Mouse (Mus musculus) limb, embryonic 14.5 days (tissue): Measurements from ENCODE around the gene Krt76. TPM values are rescaled to one million over a fixed set of nuclear protein-coding genes. Genes with fewer than 3 reads are reported as not detected.

Source experiments
- ATAC-seq: fragments of 200-750 bp; cut with Nextera tagmentation; 2 replicates; pipeline ENCODE4 v1.8.0; 2017; ENCODE audit warnings: low read depth, moderate number of reproducible peaks, moderate TSS enrichment; ENCODE audit not compliant: low FRiP score
- DNase-seq: peaks from one replicate; pipeline ENCODE4 v3.0.0-alpha.2; 2015; ENCODE audit warnings: low spot score
- H3K27ac ChIP-seq: fragments of 300-500 bp; sonication (generic); replicated peaks from 2 replicates; pipeline ENCODE4 v1.5.1; 2014; ENCODE audit warnings: low read depth, mild to moderate bottlenecking, low read length, moderate library complexity, mixed read lengths
- H3K27me3 ChIP-seq: fragments of 300-500 bp; sonication (generic); 2 replicates; pipeline ENCODE4 v1.6.1; 2014; ENCODE audit warnings: low read length, mixed read lengths; ENCODE audit not compliant: control insufficient read depth, insufficient read depth
- H3K36me3 ChIP-seq: fragments of 300-500 bp; sonication (generic); 2 replicates; pipeline ENCODE4 v1.6.1; 2014; ENCODE audit warnings: mild to moderate bottlenecking, low read length, moderate library complexity, mixed read lengths; ENCODE audit not compliant: control insufficient read depth, insufficient read depth
- H3K4me1 ChIP-seq: fragments of 300-500 bp; sonication (generic); 2 replicates; pipeline ENCODE4 v1.6.1; 2014; ENCODE audit warnings: antibody characterized with exemption, low read length, mixed read lengths; ENCODE audit not compliant: control insufficient read depth, insufficient read depth
- H3K4me2 ChIP-seq: fragments of 300-500 bp; sonication (generic); replicated peaks from 2 replicates; pipeline ENCODE4 v1.6.1; 2014; ENCODE audit warnings: low read depth, mild to moderate bottlenecking, low read length, moderate library complexity; ENCODE audit not compliant: severe bottlenecking
- H3K4me3 ChIP-seq: fragments of 300-500 bp; sonication (generic); replicated peaks from 2 replicates; pipeline ENCODE4 v1.5.1; 2014; ENCODE audit warnings: low read length
- H3K9ac ChIP-seq: fragments of 300-500 bp; sonication (generic); 2 replicates; pipeline ENCODE4 v1.6.1; 2014; ENCODE audit warnings: mild to moderate bottlenecking, low read depth, low read length, moderate library complexity; ENCODE audit not compliant: severe bottlenecking
- H3K9me3 ChIP-seq: fragments of 300-500 bp; sonication (generic); 2 replicates; pipeline ENCODE4 v1.6.1; 2016; ENCODE audit warnings: low read length; ENCODE audit not compliant: control insufficient read depth
- POLR2A ChIP-seq: fragments of 200-500 bp; IDR thresholded peaks from 2 replicates; pipeline ENCODE4 v1.8.0; 2012; ENCODE audit warnings: inconsistent platforms, mild to moderate bottlenecking, moderate library complexity, borderline replicate concordance; ENCODE audit not compliant: insufficient read depth, insufficient read length; ENCODE audit errors: extremely low read depth
- WGBS: fragments of 180-500 bp; shearing (Covaris S2); extraction: QIAGEN DNeasy Blood & Tissue Kit; methylation state at CpG from one replicate; pipeline ENCODE4 v1.1.7; 2014; 5-methylcytosine and 5-hydroxymethylcytosine counted together
- microRNA-seq: library from miRNA; unstranded; fragments of <30 nt; microRNA quantifications from one replicate; pipeline ENCODE4, GENCODE M21; 2016
- polyA plus RNA-seq, 2 experiments: library from polyadenylated mRNA; depleted of rRNA in 1 of 2; stranded (reverse) in 1 of 2; unstranded in 1 of 2; fragments of >200 nt; fragmentation: Nextera tagmentation in 1 of 2; extraction: Ambion mirVana in 1 of 2; gene quantifications; 2 replicates each; pipeline versions ENCODE4 v1.2.1 to v1.2.3; 2012 to 2014

Krt76 gene
- polyA plus RNA-seq, 2 experiments, result not detected

DNA sequence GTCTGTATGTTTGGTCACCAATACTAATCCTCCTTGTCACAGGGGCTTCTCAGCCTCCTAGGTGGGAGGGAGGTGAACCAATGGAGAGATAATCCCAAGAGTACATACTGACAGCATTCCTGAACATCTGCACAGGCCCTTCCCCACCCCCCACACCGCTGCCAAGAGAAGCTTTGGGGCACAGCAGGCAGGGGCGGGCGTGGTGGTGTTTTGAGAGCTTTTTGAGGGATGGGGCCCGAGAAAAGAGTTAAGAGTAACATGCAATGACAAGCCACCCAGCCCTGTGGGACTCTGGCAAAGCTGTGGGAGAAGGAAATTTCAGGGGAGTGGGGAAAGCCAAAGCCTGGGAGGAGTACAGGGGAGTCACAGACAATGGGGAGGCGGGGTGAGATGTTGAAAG, 38.4 kb downstream of the Krt76 start:
- Histone ChIP-seq H3K9ac (no peak overlapping the region), H3K9me3 (no peaks in the 10 kb centered on the region), H3K4me3 (no peak overlapping the region), H3K27ac (no peak overlapping the region), H3K36me3 (no peaks in the 10 kb centered on the region), H3K4me1 (no peaks in the 10 kb centered on the region), H3K27me3 (peaks cover 29% of the 10 kb centered on the region), H3K4me2 (no peak overlapping the region)
- no peak for DNase-seq
- TF ChIP-seq POLR2A, result no peak
- no peak for ATAC-seq
- WGBS, result 19% methylated on average over 5 of the region's 5 CpGs

GRCm38 (mm10) chr15:101852571-101852970, 40.1 kb downstream of the Krt76 start:
- peaks cover 14% of the 10 kb centered on the region for H3K27me3 ChIP-seq
- no peaks in the 10 kb centered on the region for H3K4me1 ChIP-seq
- ATAC-seq (no peak), DNase-seq (no peak)
- H3K4me3 ChIP-seq, result no peak overlapping the region
- H3K27ac ChIP-seq, result no peak overlapping the region
- no peak overlapping the region for H3K9ac ChIP-seq
- WGBS, result 30% methylated on average over 5 of the region's 5 CpGs
- no peak for TF ChIP-seq POLR2A
- H3K36me3 ChIP-seq, result no peaks in the 10 kb centered on the region
- no peak overlapping the region for H3K4me2 ChIP-seq
- no peaks in the 10 kb centered on the region for H3K9me3 ChIP-seq

- WGBS, result 44% methylated on average over 6 of the region's 6 CpGs
- H3K9me3 ChIP-seq, result no peaks in the 10 kb centered on the region
- no peak within 1 kb of the TSS for H3K27ac ChIP-seq
- H3K4me1 ChIP-seq, result no peaks in the 10 kb centered on the region
- no peak for ATAC-seq
- H3K36me3 ChIP-seq, result no peaks in the 10 kb centered on the region
- no peak within 1 kb of the TSS for H3K4me3 ChIP-seq
- no peak within 1 kb of the TSS for H3K9ac ChIP-seq
- no peak within 1 kb of the TSS for H3K4me2 ChIP-seq
- DNase-seq, result no peak
- no peak for TF ChIP-seq POLR2A
- peaks cover 10% of the 10 kb centered on the region for H3K27me3 ChIP-seq
These were observed 42.0 kb downstream of the Krt76 start, which contains the start of gene Krt1 for GRCm38 (mm10) chr15:101850694-101851093. Gene Krt1 (minus strand): TSS chr15:101850794.

GRCm38 (mm10) chr15:101845971-101846403, 46.7 kb downstream of the Krt76 start:
- 0 out of 2 replicates have a peak, but pooled peaks cover 3% of the 10 kb centered on the region for H3K4me1 ChIP-seq
- H3K4me2 ChIP-seq, result peak overlapping the region; percentile 91
- ATAC-seq (no peak), DNase-seq (no peak)
- H3K9me3 ChIP-seq, result no peaks in the 10 kb centered on the region
- H3K4me3 ChIP-seq, result peak overlapping the region; percentile 49
- H3K36me3 ChIP-seq, result no peaks in the 10 kb centered on the region
- peak overlapping the region; percentile 67 for H3K9ac ChIP-seq
- under 1% methylated on average over 32 of the region's 37 CpGs for WGBS
- TF ChIP-seq POLR2A, result no peak
- H3K27me3 ChIP-seq, result 0 out of 2 replicates have a peak, but pooled peaks cover 14% of the 10 kb centered on the region
- H3K27ac ChIP-seq, result no peak overlapping the region

GRCm38 (mm10) chr15:101843192-101843591, 49.5 kb downstream of the Krt76 start:
- TF ChIP-seq POLR2A, result no peak
- WGBS, result 51% methylated on average over 9 of the region's 9 CpGs
- Histone ChIP-seq H3K4me2 (no peak overlapping the region), H3K4me1 (0 out of 2 replicates have a peak, but pooled peaks cover 3% of the 10 kb centered on the region), H3K4me3 (no peak overlapping the region), H3K9me3 (no peaks in the 10 kb centered on the region), H3K36me3 (no peaks in the 10 kb centered on the region), H3K27ac (no peak overlapping the region), H3K9ac (no peak overlapping the region), H3K27me3 (0 out of 2 replicates have a peak, but pooled peaks cover 14% of the 10 kb centered on the region)
- DNase-seq (peak; percentile 35), ATAC-seq (no peak)

DNA sequence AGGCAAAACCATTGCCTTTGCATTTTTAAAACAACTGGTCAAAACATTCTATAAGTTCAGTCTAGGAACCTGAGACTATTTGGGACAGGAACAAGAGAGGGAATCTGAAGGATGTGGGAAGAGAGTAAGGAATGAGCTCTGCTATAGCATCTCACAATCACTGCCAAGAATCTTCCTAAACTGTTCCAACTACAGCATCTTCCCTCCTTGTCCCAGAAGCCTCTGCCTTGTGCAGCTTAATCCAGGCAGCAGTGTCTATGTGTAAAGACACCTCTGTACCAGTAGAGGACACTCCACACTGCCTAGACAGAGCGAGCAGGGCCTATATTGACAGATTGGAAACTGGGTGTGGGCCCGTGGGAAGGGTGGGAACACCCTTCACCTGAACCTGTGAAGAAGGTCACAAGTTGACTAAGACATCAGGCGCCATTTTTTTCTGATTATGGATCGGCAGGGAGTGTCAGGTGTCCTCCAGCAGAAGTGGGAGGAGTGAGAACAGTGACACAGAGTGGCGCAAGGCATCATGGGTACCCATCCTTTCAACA, 57.9 kb downstream of the Krt76 start:
- no peaks in the 10 kb centered on the region for H3K27me3 ChIP-seq
- TF ChIP-seq POLR2A, result no peak
- no peak overlapping the region for H3K9ac ChIP-seq
- ATAC-seq (no peak), DNase-seq (no peak)
- H3K9me3 ChIP-seq, result no peaks in the 10 kb centered on the region
- no peak overlapping the region for H3K4me3 ChIP-seq
- H3K27ac ChIP-seq, result no peak overlapping the region
- H3K36me3 ChIP-seq, result no peaks in the 10 kb centered on the region
- 63% methylated on average over 5 of the region's 5 CpGs for WGBS
- no peaks in the 10 kb centered on the region for H3K4me1 ChIP-seq
- H3K4me2 ChIP-seq, result no peak overlapping the region

Small RNA genes within 50 kb of the gene (microRNA-seq; reads per million reads assigned to microRNA genes)
- gene Gm44356, result not detected

Other genes with a start within 250 kb of the Krt76 start
- gene Gm5478, start 245.5 kb downstream of the Krt76 start, polyA plus RNA-seq (2012; rRNA removed), result not detected in 2 replicates
- not detected in 2 replicates for gene Gm5478, start 245.5 kb downstream of the Krt76 start, polyA plus RNA-seq (2014; fragmentation: Nextera tagmentation; extraction: Ambion mirVana)
- gene Krt6b, start 212.6 kb downstream of the Krt76 start, polyA plus RNA-seq (2012; rRNA removed), result not detected in 2 replicates
- gene Krt6b, start 212.6 kb downstream of the Krt76 start, polyA plus RNA-seq (2014; fragmentation: Nextera tagmentation; extraction: Ambion mirVana), result not detected in 2 replicates
- 5.0 and 8.0 TPM in 2 replicates for gene Krt6a, start 198.6 kb downstream of the Krt76 start, polyA plus RNA-seq (2012; rRNA removed)
- 14.0 and 26.5 TPM in 2 replicates for gene Krt6a, start 198.6 kb downstream of the Krt76 start, polyA plus RNA-seq (2014; fragmentation: Nextera tagmentation; extraction: Ambion mirVana)
- 322 and 422 TPM in 2 replicates for gene Krt5, start 180.0 kb downstream of the Krt76 start, polyA plus RNA-seq (2012; rRNA removed)
- 204 and 215 TPM in 2 replicates for gene Krt5, start 180.0 kb downstream of the Krt76 start, polyA plus RNA-seq (2014; fragmentation: Nextera tagmentation; extraction: Ambion mirVana)
- 0.03 and 0.04 TPM in 2 replicates for gene Krt71, start 149.8 kb downstream of the Krt76 start, polyA plus RNA-seq (2012; rRNA removed)
- gene Krt71, start 149.8 kb downstream of the Krt76 start, polyA plus RNA-seq (2014; fragmentation: Nextera tagmentation; extraction: Ambion mirVana), result not detected in 2 replicates
- 0.15 and 0.36 TPM in 2 replicates for gene Krt72, start 106.5 kb downstream of the Krt76 start, polyA plus RNA-seq (2012; rRNA removed)
- gene Krt72, start 106.5 kb downstream of the Krt76 start, polyA plus RNA-seq (2014; fragmentation: Nextera tagmentation; extraction: Ambion mirVana), result 0.40 and 1.0 TPM in 2 replicates
- gene Krt73, start 90.6 kb downstream of the Krt76 start, polyA plus RNA-seq (2012; rRNA removed), result 0.03 and 0.04 TPM in 2 replicates
- not detected in 2 replicates for gene Krt73, start 90.6 kb downstream of the Krt76 start, polyA plus RNA-seq (2014; fragmentation: Nextera tagmentation; extraction: Ambion mirVana)
- gene Krt2, start 74.8 kb downstream of the Krt76 start, polyA plus RNA-seq (2012; rRNA removed), result 0.37 and 0.45 TPM in 2 replicates
- gene Krt2, start 74.8 kb downstream of the Krt76 start, polyA plus RNA-seq (2014; fragmentation: Nextera tagmentation; extraction: Ambion mirVana), result 0.34 and 0.46 TPM in 2 replicates
- 149 and 235 TPM in 2 replicates for gene Krt1, start 42.1 kb downstream of the Krt76 start, polyA plus RNA-seq (2012; rRNA removed)
- gene Krt1, start 42.1 kb downstream of the Krt76 start, polyA plus RNA-seq (2014; fragmentation: Nextera tagmentation; extraction: Ambion mirVana), result 167 and 206 TPM in 2 replicates
- gene Krt77, start 23.2 kb downstream of the Krt76 start, polyA plus RNA-seq (2012; rRNA removed), result 10.0 and 19.9 TPM in 2 replicates
- 16.4 and 32.8 TPM in 2 replicates for gene Krt77, start 23.2 kb downstream of the Krt76 start, polyA plus RNA-seq (2014; fragmentation: Nextera tagmentation; extraction: Ambion mirVana)
- gene Krt4, start 31.8 kb upstream of the Krt76 start, polyA plus RNA-seq (2012; rRNA removed), result 27.0 and 51.0 TPM in 2 replicates
- 180 and 268 TPM in 2 replicates for gene Krt4, start 31.8 kb upstream of the Krt76 start, polyA plus RNA-seq (2014; fragmentation: Nextera tagmentation; extraction: Ambion mirVana)
- 0.18 and 0.23 TPM in 2 replicates for gene Krt79, start 47.4 kb upstream of the Krt76 start, polyA plus RNA-seq (2012; rRNA removed)
- gene Krt79, start 47.4 kb upstream of the Krt76 start, polyA plus RNA-seq (2014; fragmentation: Nextera tagmentation; extraction: Ambion mirVana), result 0.29 and 0.51 TPM in 2 replicates
- 0.04 and 0.09 TPM in 2 replicates for gene Krt78, start 61.4 kb upstream of the Krt76 start, polyA plus RNA-seq (2012; rRNA removed)
- 0.08 and 0.22 TPM in 2 replicates for gene Krt78, start 61.4 kb upstream of the Krt76 start, polyA plus RNA-seq (2014; fragmentation: Nextera tagmentation; extraction: Ambion mirVana)
- 3.7 and 7.9 TPM in 2 replicates for gene Krt8, start 111.6 kb upstream of the Krt76 start, polyA plus RNA-seq (2012; rRNA removed)
- gene Krt8, start 111.6 kb upstream of the Krt76 start, polyA plus RNA-seq (2014; fragmentation: Nextera tagmentation; extraction: Ambion mirVana), result 13.2 and 19.8 TPM in 2 replicates
- gene Krt18, start 135.3 kb upstream of the Krt76 start, polyA plus RNA-seq (2012; rRNA removed), result 5.9 and 7.6 TPM in 2 replicates
- 16.4 and 22.3 TPM in 2 replicates for gene Krt18, start 135.3 kb upstream of the Krt76 start, polyA plus RNA-seq (2014; fragmentation: Nextera tagmentation; extraction: Ambion mirVana)
- 165 and 199 TPM in 2 replicates for gene Eif4b, start 180.9 kb upstream of the Krt76 start, polyA plus RNA-seq (2012; rRNA removed)
- gene Eif4b, start 180.9 kb upstream of the Krt76 start, polyA plus RNA-seq (2014; fragmentation: Nextera tagmentation; extraction: Ambion mirVana), result 133 and 134 TPM in 2 replicates
- gene Tns2, start 207.5 kb upstream of the Krt76 start, polyA plus RNA-seq (2012; rRNA removed), result 114 and 134 TPM in 2 replicates
- 62.5 and 66.3 TPM in 2 replicates for gene Tns2, start 207.5 kb upstream of the Krt76 start, polyA plus RNA-seq (2014; fragmentation: Nextera tagmentation; extraction: Ambion mirVana)
- gene Spryd3, start 243.3 kb upstream of the Krt76 start, polyA plus RNA-seq (2012; rRNA removed), result 37.4 and 39.8 TPM in 2 replicates
- 18.7 and 18.9 TPM in 2 replicates for gene Spryd3, start 243.3 kb upstream of the Krt76 start, polyA plus RNA-seq (2014; fragmentation: Nextera tagmentation; extraction: Ambion mirVana)